Mouse (Mus musculus): Measurements from ENCODE around the gene Ankrd66. TPM values are rescaled to one million over a fixed set of nuclear protein-coding genes. Genes with fewer than 3 reads are reported as not detected.

Ankrd66 gene
- not detected in 2 replicates for polyA plus RNA-seq (2015; fragmentation: Nextera tagmentation; extraction: Ambion mirVana)

DNA sequence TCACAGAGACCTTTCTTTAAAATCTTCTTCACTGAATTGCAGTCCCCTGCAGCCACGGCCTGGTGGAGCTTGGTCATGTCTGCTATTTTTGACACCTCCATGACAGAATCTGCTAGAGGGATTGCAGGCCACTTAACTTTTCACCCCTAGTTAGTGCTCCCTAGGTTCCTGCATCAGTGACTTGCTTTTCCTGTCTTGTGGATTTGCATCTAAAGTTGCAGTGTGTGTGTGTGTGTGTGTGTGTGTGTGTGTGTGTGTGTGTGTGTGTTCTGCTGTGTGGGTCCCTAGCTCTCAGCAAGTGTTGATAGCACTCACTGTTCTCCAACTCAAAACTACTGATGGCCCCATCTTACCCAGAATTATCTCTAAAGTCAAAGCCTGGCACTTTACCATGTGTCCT, at the start of gene Ankrd66:
TSS of gene Ankrd66 (minus strand) at position 101 of the 400 bp plus-strand sequence.
- H3K4me2 ChIP-seq: no peak within 1 kb of the TSS
- H3K4me1 ChIP-seq (replicated peaks): no peaks in the 10 kb centered on the region
- no peak within 1 kb of the TSS for H3K4me3 ChIP-seq (replicated peaks)
- H3K9me3 ChIP-seq (replicated peaks): no peaks in the 10 kb centered on the region
- H3K9ac ChIP-seq: no peak within 1 kb of the TSS
- ATAC-seq (ENCODE audit: insufficient read depth): no peak
- H3K27me3 ChIP-seq: no peaks in the 10 kb centered on the region
- no peak within 1 kb of the TSS for H3K27ac ChIP-seq (replicated peaks)
- H3K36me3 ChIP-seq (replicated peaks): no peaks in the 10 kb centered on the region
- 58% methylated on average over 1 of the region's 1 CpGs for WGBS (ENCODE audit: insufficient replicate concordance)

DNA sequence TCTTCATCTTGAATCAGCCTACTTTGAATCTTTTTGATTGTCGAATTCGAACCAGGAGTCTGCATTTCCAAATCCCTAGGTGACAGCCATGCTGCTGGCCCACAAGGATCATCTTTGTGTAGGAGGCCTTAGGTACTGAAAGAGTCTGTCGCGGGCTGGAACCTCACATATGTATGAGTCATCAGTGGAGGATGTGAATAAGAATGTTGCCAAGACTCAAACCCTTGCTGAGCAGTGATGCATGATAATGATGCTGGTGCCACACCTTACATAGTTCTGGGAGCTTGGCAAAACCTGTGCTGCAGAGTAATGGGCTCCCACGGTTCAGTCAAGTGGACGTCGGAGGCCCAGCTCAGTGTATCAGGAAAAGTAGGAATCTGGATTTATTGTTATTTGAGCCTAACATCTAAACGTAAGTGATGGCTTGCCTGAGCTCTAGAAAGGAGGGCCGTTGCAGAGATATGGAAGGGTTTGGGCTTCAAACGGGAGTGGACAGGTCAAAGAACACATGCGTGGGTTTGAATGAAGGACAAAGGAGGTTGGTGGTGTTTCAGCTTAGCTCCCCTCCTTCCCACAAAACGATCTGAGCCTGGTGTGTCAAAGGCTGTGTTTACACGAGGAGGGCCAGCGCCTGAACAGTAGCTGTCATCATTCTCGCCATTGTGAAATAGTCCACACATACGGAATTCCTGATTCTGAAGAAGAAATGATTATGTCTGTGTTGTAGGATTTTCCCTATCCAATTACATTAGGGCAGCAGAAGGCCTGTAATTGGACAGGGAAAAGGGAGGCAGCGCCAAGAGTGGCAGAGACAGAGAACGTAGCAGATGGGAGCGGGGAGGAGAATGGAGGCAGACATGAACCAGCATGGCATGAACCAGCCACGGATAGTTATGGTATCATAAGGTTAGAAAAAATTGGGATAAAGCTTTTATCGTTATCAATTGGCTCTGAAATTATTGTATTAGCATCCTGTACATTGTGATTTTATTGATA, 49.2 kb upstream of the Ankrd66 start:
- WGBS (ENCODE audit: insufficient replicate concordance): 63% methylated on average over 21 of the region's 21 CpGs
- Histone ChIP-seq H3K36me3 (replicated peaks) (no peaks in the 10 kb centered on the region), H3K9ac (no peak overlapping the region), H3K4me2 (no peak overlapping the region), H3K9me3 (replicated peaks) (0 out of 2 replicates have a peak, but pooled peaks cover under 1% of the 10 kb centered on the region), H3K27me3 (no peaks in the 10 kb centered on the region), H3K27ac (replicated peaks) (0 out of 2 replicates have a peak overlapping the region, but pooled peaks have one; percentile 6), H3K4me1 (replicated peaks) (peaks cover 15% of the 10 kb centered on the region), H3K4me3 (replicated peaks) (no peak overlapping the region)
- ATAC-seq (ENCODE audit: insufficient read depth): peak; percentile 51; the same call in 1 of the 2 replicates

DNA sequence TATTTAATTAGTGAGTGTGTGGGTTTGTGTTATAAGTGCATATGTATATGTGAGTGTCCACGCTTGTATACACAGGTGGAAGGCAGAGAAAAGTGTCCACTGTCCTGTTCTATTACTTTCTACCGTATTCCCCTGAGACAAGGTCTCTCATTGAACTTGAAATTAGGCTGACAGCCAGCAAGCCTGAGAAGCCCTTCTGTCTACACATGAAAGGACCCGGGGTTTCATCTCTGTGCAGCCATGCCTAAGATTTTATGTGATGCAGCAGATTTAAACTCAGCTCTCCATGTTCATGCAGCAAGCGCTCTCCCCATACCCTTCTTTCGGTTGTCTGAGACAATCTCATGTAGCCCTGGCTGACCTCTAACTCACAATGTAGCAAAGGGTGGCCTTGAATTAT, 47.1 kb upstream of the Ankrd66 start:
- Histone ChIP-seq H3K9ac (no peak overlapping the region), H3K27me3 (no peaks in the 10 kb centered on the region), H3K4me1 (replicated peaks) (peaks cover 16% of the 10 kb centered on the region), H3K36me3 (replicated peaks) (no peaks in the 10 kb centered on the region), H3K4me2 (no peak overlapping the region), H3K4me3 (replicated peaks) (no peak overlapping the region), H3K27ac (replicated peaks) (no peak overlapping the region), H3K9me3 (replicated peaks) (no peaks in the 10 kb centered on the region)
- no peak for ATAC-seq (ENCODE audit: insufficient read depth)
- WGBS (ENCODE audit: insufficient replicate concordance): 67% methylated on average over 5 of the region's 5 CpGs

DNA sequence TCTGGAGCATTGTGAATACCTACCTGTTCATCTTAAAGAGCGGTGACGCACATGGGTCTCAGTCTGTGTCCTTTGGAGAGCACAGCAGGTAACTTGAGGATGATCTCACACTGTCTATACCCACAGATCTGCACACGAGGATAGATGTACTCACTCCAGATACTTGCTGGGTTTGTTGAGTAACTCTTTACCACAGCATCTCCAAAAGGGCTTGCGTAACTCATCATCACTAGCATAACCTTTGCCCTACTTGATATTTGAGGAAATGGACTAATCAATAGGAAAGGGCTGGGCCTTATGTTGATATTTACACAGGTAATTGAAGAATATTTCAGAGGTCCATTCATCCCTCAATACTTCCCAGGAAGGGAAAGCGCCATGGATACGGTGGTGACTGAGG, 46.3 kb upstream of the Ankrd66 start:
- peak; percentile 40; the same call in 1 of the 2 replicates for ATAC-seq (ENCODE audit: insufficient read depth)
- Histone ChIP-seq H3K27me3 (no peaks in the 10 kb centered on the region), H3K9ac (no peak overlapping the region), H3K4me1 (replicated peaks) (peaks cover 16% of the 10 kb centered on the region), H3K4me2 (no peak overlapping the region), H3K4me3 (replicated peaks) (no peak overlapping the region), H3K27ac (replicated peaks) (no peak overlapping the region), H3K36me3 (replicated peaks) (no peaks in the 10 kb centered on the region), H3K9me3 (replicated peaks) (no peaks in the 10 kb centered on the region)
- 62% methylated on average over 6 of the region's 6 CpGs for WGBS (ENCODE audit: insufficient replicate concordance)

DNA sequence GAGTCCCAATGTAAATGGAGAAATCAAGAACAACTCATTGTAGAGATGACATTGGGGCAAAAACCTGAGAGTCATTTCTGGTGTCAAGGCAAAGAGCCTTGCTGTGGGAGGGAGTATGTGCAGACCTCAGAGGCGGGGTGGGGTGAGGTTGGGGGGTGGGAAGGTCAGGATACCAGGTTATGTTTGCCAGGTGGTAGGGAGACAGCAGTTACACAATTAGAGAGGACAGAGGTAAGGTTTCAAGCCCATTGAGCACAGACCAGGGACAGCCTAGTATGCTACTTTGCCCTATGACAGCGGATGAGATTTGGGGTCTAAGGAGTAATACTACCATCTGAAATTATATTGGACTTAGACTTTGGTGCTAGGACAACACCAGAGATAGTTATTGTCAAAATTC, 43.8 kb upstream of the Ankrd66 start:
- no peaks in the 10 kb centered on the region for H3K27me3 ChIP-seq
- H3K4me2 ChIP-seq: no peak overlapping the region
- ATAC-seq (ENCODE audit: insufficient read depth): peak; percentile 73
- peaks cover 14% of the 10 kb centered on the region for H3K4me1 ChIP-seq (replicated peaks)
- no peak overlapping the region for H3K9ac ChIP-seq
- WGBS (ENCODE audit: insufficient replicate concordance): 45% methylated on average over 2 of the region's 2 CpGs
- H3K36me3 ChIP-seq (replicated peaks): no peaks in the 10 kb centered on the region
- H3K27ac ChIP-seq (replicated peaks): peak overlapping the region; percentile 19; the same call in 1 of the 2 replicates
- no peak overlapping the region for H3K4me3 ChIP-seq (replicated peaks)
- H3K9me3 ChIP-seq (replicated peaks): no peaks in the 10 kb centered on the region

DNA sequence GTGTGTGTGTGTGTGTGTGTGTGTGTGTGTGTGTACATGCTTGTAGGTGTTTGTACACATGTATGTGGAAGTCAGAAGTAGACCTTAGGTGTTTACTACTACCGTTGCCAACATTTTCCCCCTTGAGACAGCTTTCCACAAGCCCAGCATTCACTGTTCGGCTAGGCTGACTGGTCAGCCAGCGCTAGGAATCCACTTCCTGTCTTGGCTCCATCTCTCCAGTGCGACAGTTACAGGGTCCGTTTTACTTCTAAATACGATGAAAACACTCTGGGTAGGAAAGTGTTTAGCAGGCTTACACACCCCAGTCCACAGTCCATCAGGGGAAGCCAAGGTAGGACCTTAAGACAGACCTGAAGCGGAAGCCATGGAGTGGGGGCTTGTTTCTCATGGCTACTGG, 41.3 kb upstream of the Ankrd66 start:
- 54% methylated on average over 7 of the region's 7 CpGs for WGBS (ENCODE audit: insufficient replicate concordance)
- H3K36me3 ChIP-seq (replicated peaks): no peaks in the 10 kb centered on the region
- no peak overlapping the region for H3K4me2 ChIP-seq
- H3K27ac ChIP-seq (replicated peaks): no peak overlapping the region
- no peaks in the 10 kb centered on the region for H3K27me3 ChIP-seq
- peaks cover 27% of the 10 kb centered on the region for H3K4me1 ChIP-seq (replicated peaks)
- H3K4me3 ChIP-seq (replicated peaks): no peak overlapping the region
- no peaks in the 10 kb centered on the region for H3K9me3 ChIP-seq (replicated peaks)
- no peak for ATAC-seq (ENCODE audit: insufficient read depth)
- no peak overlapping the region for H3K9ac ChIP-seq

DNA sequence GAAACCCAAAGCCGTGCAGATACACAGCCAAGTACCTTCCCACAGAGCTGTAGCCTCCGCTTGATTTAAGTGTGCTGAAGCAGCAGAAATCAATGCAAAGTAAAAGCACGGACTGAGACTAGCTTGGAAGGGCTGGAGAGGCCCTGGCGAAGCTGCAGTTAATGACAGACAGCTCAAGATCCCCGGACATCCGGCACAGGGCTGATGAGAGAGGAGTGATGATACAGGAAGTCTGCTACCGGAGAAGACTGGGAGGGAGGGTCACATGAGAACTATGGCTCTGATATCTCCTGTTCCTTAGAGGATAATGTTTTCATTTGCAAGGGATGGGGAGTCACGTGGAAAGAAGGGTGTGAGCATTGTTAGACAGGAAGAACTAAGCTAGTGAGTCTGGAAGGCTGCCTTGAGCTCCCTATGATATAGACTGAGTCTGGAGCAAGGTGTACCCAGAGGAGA, 37.6 kb upstream of the Ankrd66 start:
- Histone ChIP-seq H3K9me3 (replicated peaks) (no peaks in the 10 kb centered on the region), H3K9ac (no peak overlapping the region), H3K36me3 (replicated peaks) (no peaks in the 10 kb centered on the region), H3K27ac (replicated peaks) (no peak overlapping the region), H3K4me2 (no peak overlapping the region; the same call in 1 of the 2 replicates), H3K27me3 (no peaks in the 10 kb centered on the region), H3K4me1 (replicated peaks) (peaks cover 13% of the 10 kb centered on the region), H3K4me3 (replicated peaks) (no peak overlapping the region)
- WGBS (ENCODE audit: insufficient replicate concordance): 32% methylated on average over 8 of the region's 8 CpGs
- peak; percentile 42 for ATAC-seq (ENCODE audit: insufficient read depth)

DNA sequence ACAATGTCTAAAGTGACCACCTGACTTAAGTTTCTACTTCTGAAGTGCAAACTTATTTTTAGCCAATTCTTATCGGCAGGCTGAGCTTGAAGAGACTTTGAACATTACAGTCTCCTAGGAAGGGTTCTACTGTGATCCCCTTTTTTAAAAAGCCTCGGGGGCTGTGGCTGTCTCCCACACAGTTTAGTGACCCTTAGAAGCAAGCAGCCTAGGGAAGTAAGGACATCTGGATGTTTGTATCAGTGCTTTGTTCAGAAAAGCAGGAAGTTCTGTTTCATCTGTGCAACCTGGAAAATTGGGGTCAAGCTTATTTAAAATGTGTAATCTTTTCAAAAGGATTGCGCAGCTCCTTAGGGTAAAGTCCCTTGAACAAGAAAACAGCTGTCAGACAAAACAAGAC, 37.0 kb upstream of the Ankrd66 start:
- no peak overlapping the region for H3K27ac ChIP-seq (replicated peaks)
- no peaks in the 10 kb centered on the region for H3K9me3 ChIP-seq (replicated peaks)
- ATAC-seq (ENCODE audit: insufficient read depth): no peak
- no peak overlapping the region for H3K9ac ChIP-seq
- H3K4me2 ChIP-seq: no peak overlapping the region
- no peak overlapping the region for H3K4me3 ChIP-seq (replicated peaks)
- H3K4me1 ChIP-seq (replicated peaks): peaks cover 13% of the 10 kb centered on the region
- H3K36me3 ChIP-seq (replicated peaks): no peaks in the 10 kb centered on the region
- 52% methylated on average over 3 of the region's 3 CpGs for WGBS (ENCODE audit: insufficient replicate concordance)
- H3K27me3 ChIP-seq: no peaks in the 10 kb centered on the region

DNA sequence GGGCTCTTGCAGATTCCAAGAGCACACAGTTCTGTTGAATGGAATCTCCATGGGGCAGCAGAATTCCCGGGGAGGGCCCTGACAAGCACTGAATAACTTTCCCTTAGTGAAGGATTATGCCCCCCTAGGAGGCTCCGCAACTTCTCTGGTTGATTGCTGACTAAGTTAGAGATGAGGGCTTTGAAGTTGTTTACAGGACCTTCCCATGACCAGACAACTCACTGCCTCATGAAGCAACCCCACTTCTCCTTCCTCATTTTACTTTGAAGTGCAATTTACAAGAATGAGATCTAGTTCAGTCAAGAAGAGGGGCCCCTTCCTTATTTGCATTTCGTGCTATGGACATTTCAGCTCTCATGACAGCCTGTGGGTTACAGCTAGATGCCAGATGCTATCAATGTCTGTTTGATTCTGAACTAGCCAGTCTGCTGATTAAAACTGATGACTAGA, 30.2 kb upstream of the Ankrd66 start:
- H3K9ac ChIP-seq: no peak overlapping the region
- WGBS (ENCODE audit: insufficient replicate concordance): 17% methylated on average over 3 of the region's 3 CpGs
- ATAC-seq (ENCODE audit: insufficient read depth): 0 out of 2 replicates have a peak, but pooled peaks have one; percentile 12
- 0 out of 2 replicates have a peak, but pooled peaks cover 5% of the 10 kb centered on the region for H3K4me1 ChIP-seq (replicated peaks)
- H3K27ac ChIP-seq (replicated peaks): no peak overlapping the region
- H3K36me3 ChIP-seq (replicated peaks): no peaks in the 10 kb centered on the region
- no peaks in the 10 kb centered on the region for H3K9me3 ChIP-seq (replicated peaks)
- H3K4me3 ChIP-seq (replicated peaks): no peak overlapping the region
- no peak overlapping the region for H3K4me2 ChIP-seq
- no peaks in the 10 kb centered on the region for H3K27me3 ChIP-seq

DNA sequence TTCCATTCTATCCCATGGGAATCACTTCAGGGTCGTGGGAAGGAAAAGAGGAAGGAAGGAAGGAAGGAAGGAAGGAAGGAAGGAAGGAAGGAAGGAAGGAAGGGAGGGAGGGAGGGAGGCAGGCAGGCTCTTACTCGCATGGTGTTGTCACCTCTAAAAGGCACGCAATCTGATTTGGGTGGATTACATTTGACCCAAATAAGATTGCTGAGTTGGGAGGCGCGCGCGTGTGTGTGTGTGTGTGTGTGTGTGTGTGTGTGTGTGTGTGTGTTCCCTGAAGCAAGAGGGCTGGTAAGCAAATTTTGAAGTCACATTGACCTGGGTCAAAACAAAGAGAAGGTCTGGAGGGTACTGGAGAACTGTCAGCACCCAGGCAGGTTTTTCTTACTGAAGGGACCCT, 25.8 kb upstream of the Ankrd66 start:
- H3K4me2 ChIP-seq: no peak overlapping the region
- H3K27ac ChIP-seq (replicated peaks): no peak overlapping the region
- 0 out of 2 replicates have a peak, but pooled peaks cover 5% of the 10 kb centered on the region for H3K4me1 ChIP-seq (replicated peaks)
- no peak overlapping the region for H3K9ac ChIP-seq
- H3K27me3 ChIP-seq: no peaks in the 10 kb centered on the region
- no peaks in the 10 kb centered on the region for H3K9me3 ChIP-seq (replicated peaks)
- H3K36me3 ChIP-seq (replicated peaks): no peaks in the 10 kb centered on the region
- WGBS (ENCODE audit: insufficient replicate concordance): 43% methylated on average over 7 of the region's 7 CpGs
- no peak overlapping the region for H3K4me3 ChIP-seq (replicated peaks)
- no peak for ATAC-seq (ENCODE audit: insufficient read depth)
